Mouse (Mus musculus) mouse embryonic stem cell (cell line): ENCODE measurements around the gene Gsx2.

Experiments
- in situ Hi-C, 2 experiments: fragments of 300-500 bp; cut with MboI; formaldehyde crosslinking; loops; 1 replicate in 1 of 2; 3 replicates in 1 of 2; pipeline ENCODE4 v1.14.3; 2019 to 2020; ENCODE audit warnings: low sequenced_read_pairs in 2 of 2, low pct_unique_long_range_greater_than_20kb in 1 of 2, mixed read lengths in 1 of 2; ENCODE audit not compliant: unreplicated experiment in 1 of 2

Gene Gsx2

DNA sequence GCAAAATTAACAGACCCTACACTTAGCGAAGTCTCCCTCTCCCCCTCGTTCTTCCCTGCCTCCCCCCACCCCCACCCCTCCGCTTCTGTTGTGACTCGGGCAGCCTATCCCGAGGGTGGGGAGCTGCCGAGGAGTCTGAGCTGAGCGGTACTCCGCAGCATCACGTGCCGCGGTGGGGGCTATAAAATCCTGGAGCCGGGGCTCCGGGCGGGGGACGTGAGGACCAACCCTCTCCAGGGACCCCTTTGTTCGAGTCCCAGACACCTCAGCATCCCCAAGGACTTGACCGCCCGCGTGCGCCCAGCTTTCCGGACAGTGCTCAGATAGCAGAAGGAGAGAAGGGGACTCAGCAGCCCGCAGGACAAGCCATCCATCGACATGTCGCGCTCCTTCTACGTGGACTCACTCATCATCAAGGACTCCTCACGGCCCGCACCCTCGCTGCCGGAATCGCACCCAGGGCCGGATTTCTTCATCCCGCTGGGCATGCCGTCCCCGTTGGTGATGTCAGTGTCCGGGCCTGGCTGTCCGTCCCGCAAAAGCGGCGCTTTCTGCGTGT lies at the start of gene Gsx2:
Gsx2 (plus strand) TSS at position 219 of the 559 bp plus-strand sequence.
- in situ Hi-C loops = no loop called here

DNA sequence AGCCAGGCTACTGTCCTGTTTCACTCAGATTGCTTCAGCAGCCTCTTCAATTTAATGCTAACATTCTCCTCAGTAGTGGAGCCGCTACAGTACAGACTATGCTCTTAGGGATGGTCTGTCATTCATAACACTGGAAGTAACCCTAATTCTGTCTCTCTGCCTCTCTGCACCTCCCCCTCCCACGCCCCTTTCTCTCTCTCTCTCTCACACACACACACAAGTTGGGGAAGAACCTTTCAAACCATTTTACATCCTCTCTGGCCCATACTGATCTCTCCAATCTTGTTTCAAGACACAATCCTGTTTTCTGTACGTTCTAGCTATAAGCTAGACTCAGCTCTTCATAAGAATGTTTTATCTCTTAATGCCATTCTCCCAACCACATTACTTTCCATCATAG lies 39.9 kb upstream of the Gsx2 start:
- in situ Hi-C loops = no loop called here

DNA sequence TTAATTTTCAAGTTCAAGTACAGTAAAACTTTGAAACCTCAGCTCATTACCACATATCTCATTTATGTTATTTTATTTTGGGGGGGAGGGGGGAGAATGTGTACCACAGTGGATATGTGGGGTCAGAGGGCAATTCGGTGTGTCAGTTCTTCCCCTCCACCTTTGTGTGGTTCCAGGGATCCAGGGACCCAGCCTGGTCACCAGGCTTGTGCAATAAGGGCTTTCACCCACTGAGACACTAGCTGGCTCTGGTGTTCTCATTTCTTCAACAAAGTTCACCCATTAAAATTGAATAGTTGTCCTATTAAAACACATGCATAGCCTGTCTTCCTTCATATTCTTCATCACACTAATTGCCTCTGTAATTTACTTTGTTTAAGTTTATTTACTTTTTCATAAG lies 36.1 kb upstream of the Gsx2 start:
- in situ Hi-C loops = no loop called here

DNA sequence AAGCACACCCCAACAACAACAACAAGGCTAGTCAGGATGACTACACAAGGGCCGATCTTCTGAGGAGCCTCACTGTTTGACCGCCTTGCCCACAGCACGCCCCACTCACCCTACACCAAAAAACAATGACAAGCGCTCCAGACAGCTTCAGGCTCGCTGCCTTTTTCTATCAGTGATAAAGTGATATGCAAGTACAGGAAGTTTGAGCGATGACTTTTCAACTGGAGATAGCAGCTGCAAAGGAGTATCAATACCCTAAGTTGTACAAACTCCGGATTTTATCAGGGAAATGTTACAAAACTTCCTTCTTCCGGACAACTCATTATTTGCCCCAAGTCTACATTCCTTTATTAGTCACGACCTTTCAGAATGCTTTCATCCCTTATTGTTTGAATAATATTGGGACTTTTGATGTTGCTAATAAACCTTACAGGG lies 32.4 kb upstream of the Gsx2 start:
- in situ Hi-C loops = no loop called here

DNA sequence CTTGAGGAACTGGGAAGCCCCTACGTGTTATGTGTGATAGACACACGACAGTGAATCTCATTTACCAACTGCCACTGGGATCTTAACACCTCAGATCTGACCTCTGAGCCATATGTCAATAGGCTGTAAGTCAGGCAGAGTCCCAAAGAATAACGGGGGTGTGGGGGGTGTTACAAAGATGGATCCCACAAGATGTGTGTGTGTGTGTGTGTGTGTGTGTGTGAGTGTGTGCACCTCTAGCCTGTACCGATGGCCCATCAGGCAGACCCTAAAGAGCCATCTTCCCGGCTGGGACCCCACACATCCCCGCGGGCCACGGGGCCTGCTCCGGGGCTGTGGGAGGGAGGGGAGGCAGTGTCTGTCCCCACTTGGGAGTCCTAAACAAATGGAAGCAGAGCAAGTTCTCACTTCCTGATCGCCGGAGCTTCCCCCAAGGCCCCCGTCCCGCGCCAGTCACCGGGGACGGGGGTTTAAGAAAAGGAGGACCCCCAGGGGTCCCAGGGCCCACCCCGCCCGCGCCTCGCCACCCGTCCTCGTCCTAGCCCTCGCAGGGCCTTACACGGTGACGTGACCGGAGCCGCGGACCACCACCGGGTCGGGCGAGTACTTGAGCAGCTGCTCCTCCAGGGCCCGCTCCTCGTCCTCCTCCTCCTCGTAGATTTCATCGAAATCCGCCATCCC lies 31.6 kb upstream of the Gsx2 start:
- in situ Hi-C loops = no loop called here

DNA sequence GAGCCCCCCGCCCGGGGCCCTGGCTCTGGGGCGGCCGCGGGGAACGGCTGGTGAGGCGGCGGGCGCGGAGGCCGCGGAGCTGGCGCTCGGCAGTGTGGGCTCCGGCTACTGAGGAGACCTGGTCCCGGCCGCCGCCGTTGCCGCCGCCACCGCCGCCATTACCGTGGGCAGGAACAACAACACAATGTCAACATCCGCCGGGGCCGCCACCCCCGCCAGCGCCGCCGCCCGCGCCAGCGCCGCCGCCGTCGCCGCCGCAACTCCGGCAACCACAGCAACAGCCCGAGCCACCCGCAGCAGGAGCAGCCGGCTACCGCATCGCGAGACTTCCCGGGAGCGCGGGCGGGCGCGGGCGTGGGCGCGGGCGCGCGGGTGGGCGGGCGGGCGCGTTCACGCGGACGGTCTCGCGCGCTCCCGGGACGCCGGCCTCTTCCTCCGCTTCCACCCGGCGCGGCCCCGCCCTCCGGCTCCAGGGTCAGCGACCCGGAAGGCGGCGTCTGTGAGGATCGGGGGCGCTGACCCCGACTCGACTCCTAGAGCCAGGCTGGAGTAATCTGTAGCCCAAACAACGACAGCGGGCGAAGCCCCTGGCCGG lies 31.0 kb upstream of the Gsx2 start, which contains the start of gene Chic2:
Chic2 (minus strand) TSS at position 465 of the 595 bp plus-strand sequence.
- in situ Hi-C loops = no loop called here

DNA sequence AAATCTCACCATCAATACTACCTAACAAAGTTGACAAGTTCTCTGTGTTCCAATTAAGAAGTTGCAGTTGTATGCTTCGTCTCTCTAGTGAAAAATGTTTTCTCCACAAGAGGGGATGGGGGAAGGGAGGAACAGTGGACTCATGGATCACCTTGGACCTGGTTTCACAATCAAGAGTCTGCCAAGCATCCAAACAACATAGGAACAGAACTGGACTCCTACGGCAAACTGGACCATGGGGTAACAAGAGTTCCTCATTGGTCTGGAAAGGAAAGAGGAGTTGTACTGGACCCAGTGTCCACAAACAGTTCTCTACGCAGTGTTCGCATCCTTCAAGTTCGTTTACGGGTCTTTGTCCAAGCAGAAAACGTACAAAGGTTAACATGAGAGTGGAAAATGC lies 30.0 kb upstream of the Gsx2 start:
- in situ Hi-C loops = no loop called here

DNA sequence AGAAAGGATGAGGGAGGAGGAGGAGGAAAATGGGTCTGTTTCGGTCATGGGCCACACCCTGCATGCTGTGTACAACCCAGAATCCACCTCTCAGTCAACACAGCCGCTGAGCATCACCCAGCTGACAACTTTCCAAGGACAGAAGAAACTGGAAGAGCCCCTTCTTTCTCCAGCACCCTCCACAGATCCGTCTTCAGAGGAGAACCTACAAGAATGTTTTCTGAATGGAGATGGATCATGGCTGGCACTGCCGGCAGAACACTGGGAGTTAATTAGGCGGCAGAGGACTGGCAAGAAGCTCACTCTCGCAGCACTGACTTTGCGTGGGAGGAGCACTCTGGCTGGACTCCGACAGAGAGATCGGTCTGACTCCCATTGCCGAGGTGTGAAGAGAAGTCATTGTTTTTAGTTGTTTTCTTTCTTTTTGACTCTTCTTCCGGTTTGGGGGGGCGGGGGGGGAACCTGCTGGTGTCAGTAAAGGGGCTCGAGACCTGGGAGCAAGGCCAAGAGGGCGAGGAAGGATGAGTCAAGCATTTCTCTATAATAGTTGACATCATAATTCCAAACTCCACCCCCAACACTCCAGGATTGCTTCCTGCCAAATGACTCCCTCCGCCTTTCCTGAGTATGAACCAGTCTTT lies 28.6 kb upstream of the Gsx2 start:
- in situ Hi-C loops = no loop called here

DNA sequence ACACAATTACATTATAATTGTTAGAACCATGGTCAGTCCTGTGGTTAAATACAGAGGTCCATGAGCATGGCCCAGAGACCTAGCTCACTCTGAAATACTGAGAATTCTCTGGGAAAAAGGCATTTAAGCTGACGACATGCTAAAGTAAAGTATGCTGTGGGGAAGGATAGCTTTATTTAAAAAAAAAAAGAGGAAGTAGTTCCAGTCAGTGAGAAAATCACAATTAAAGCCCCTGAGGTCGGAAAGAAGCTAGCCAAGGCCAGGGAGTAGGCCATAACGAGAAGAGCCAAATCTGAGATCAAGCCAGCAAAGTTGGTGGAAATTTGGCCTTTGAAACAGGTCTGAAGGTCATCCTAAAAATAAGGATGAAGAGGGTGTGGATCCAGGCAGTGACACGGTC lies 24.3 kb upstream of the Gsx2 start:
- in situ Hi-C loops = no loop called here

DNA sequence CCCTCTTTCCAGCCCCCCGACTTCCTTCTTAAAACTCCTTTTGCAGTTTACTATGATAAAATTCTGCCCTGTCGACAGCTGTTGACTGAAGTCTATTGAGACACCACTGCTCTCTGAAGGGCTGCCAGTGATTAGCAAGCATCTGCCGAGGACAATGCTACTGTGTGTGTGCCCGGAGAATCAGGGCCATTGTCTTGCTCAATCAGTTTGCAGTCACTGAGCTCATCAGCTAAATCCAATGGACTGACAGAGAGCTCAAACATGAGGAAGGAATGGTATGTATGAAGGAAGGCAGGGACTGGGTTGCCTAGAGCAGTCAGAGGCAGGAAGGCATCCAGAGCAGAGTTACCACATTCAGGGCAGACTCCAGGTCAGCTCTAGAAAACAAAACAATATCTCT lies 12.2 kb upstream of the Gsx2 start:
- in situ Hi-C loops = loop anchor here in 1 of 2 experiments (10.0 kb wide), 2 partner anchors 92 to 98 kb away; partner anchors contain the start of gene Pdgfra

DNA sequence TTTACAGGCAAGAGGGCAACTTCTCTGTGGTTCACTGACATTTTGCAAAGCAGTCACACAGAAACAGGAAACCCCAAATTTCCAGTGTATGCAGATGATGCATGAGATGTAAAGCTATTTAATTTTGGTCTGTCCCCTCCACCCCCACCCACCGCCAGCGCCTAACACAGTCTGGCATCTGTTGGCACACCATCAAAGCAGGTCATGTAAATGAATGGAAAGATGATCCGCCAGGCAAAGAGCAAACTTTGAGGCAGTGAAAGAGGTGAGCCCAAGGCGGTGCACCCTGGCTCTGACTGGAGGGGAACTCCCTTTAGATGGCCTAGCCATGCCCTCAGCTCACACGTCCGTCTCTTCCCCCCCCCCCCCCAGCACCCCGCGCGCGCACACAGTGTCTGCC lies 8.7 kb upstream of the Gsx2 start:
- in situ Hi-C loops = loop anchor here in 1 of 2 experiments (10.0 kb wide), 2 partner anchors 88 to 102 kb away; partner anchors contain the start of gene Pdgfra

DNA sequence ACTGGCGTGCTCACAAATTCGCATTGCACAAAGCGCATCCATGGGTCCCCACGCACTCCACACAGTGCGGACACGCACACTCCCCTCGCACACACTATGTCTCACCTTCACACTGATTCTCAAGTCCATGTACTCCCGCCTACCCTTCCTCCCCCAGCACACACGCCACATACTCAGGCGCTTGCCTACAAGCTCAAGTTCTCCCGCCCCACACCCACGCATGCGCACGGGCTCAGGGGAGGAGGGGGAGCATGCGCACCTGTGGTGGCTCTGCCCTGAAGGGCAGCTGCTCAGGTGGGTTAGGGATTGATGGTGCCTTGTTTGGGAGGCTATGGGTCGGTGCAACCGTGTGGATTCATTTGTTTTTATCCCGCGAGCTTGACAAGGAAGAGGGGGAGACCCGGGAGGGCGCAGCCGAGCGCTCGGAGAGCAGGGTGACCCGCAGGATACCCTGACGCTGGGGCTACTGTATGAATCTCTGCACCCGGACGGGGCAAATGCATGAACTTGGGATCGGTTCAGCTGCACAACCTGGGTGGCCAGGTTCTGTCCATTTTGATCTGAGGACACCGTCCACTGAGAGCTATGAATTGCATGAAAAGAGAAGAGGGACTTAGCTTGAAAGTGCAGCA lies 8.2 kb upstream of the Gsx2 start:
- in situ Hi-C loops = loop anchor here in 1 of 2 experiments (10.0 kb wide), 2 partner anchors 88 to 102 kb away; partner anchors contain the start of gene Pdgfra

DNA sequence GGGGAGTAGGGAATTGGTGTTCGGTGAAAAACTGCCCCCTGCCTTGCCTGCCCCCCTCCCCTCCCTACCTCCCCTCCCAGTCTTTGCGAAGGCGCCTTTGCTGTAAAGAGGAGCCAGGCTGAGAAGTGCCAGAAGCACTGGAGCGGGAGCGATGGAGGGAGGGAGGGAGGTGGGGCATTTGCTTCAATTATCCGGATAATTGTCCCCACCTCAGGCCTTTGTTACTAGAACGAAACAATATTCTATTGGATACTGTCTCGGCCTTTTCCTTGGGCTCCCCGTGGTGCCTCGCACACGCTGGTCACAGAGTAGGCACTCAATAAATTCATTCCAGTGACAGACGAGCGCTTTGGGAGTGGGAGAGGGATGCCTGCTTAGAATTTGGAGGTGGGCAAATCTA lies 5.3 kb upstream of the Gsx2 start:
- in situ Hi-C loops = no loop called here

DNA sequence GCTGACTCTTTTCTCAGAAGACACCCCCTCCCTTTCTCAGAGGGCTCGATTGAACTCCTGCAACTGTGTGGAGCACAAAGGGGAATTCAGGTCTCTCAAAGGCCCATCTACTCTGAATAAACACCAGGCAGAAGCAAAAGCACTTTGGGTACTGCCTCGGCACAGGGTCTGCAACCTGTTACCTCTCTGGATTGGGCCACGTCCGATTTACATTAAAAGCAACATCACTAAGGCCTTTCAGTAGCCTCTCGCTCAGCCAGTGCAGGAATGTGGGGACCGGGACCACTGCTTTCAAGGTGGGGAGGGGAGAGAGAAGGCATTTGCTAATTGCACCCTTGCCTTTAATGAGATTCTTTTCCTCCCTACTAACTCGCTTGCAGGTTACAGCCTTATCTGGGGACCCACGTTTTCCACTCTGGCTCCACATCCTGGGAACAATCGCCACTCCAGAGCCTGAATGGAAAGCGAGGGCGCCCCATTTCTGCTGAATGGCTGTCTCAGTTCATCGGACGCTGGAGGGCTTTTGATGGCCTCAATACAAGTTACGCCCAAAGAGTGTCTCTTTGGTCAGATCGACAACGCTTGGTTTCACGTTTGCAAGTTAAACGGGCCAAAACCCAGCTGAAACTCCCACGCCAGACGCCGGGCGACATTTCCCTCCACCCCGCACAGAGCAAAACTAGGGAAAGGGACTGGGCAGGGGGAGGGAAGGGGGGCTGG lies 4.6 kb upstream of the Gsx2 start:
- in situ Hi-C loops = no loop called here

DNA sequence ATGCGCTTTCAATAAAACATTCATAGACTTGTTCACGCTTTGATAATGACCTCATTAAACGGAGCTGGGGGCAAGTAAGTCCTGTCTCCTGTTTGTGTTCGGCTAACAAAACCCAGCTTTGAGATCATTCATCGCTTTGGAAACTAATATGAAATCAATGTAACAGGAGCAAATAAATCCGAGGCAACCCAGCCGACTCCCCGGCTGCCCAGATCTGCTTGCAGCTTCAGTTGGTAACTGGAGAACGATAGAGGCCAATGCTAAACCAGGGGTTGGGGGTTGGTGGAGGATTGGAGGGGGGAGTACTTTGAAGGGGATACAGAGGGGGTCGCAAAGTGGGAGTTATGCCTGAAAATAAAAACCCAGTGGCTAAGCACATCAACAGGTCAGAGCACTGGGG lies 3.5 kb upstream of the Gsx2 start:
- in situ Hi-C loops = no loop called here

DNA sequence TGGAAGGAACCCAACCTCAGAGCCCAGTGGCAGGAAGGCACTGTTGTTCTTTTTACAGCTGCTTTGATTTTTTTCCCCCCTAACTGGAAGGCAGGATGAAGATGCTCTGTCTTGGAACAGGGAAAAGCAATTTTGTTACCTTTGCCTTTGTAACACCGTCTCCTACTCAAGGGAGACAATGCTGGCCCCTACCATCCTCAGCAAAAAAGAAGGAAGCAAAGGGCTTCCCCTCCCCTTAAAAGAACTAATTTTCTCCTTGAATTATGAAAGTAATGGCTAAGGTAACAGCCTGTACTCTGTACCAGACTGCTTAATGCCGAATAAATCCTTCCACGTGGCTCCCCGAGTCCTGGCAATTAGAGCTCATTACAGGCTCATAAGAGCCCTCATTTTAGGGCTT lies 2.9 kb upstream of the Gsx2 start:
- in situ Hi-C loops = no loop called here

DNA sequence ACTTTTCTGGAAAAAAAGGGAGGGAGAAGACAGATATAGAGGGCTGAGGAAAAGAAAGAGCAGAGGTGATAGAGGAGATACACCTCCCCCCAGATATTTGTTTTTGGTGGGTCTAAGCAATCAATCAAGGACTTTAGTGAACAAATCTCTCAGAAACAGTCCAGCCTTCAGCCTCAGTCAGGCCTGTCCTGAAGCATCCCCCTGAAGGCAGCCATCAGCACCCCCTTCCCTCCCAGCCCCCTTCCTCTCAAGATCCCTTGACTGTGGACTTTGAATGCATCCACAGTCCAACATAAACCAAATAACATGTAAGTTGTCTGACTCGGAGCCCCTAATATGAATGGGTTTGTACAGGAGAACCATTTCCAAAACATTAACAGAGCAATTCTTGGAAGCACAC lies 2.2 kb upstream of the Gsx2 start:
- in situ Hi-C loops = no loop called here

DNA sequence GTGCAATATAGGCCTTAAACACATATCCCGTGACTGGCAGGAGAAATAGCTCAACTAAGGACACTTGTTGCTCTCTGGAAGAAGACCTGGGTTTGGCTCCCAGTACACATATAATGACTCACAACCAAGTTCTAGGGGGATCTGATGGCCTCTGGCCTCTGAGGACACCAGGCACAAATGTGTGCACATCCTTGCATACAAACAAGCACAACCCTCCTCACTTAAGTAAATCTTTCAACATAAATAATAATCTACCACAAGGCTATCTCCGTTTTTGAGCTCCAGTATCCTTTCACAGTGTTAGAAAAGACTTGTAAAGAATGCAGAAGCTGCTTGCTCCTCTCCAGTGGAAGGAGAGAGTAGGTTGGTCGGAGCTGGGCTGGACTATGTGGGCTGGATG lies 1.7 kb upstream of the Gsx2 start:
- in situ Hi-C loops = no loop called here
